In genomic region chrX:108599906-108600468, GRCm38 (mm10) we compare ENCODE assay signal across 25 mouse cellular contexts.
"Had no signal": no experiment of that assay in that cellular context is flagged by ENCODE, and none has a peak within 500 bp of the region (broad histone marks: within the 10 kb centered on the region; RNA-seq: fewer than 3 reads in every experiment).

No protein-coding gene starts in this region.

- H3K4me1 ChIP-seq: embryonic facial prominence, embryonic 10.5 days; embryonic facial prominence, embryonic 12.5 days; embryonic facial prominence, embryonic 13.5 days; embryonic facial prominence, embryonic 15.5 days; forebrain, embryonic 10.5 days; forebrain, embryonic 12.5 days; forebrain, embryonic 13.5 days; forebrain, embryonic 15.5 days; heart, embryonic 10.5 days had no signal

- H3K9me3 ChIP-seq: embryonic facial prominence, embryonic 10.5 days; embryonic facial prominence, embryonic 12.5 days; embryonic facial prominence, embryonic 13.5 days; embryonic facial prominence, embryonic 15.5 days; forebrain, embryonic 10.5 days; forebrain, embryonic 12.5 days; forebrain, embryonic 13.5 days; forebrain, embryonic 15.5 days; heart, embryonic 10.5 days had no signal

- H3K27me3 ChIP-seq: embryonic facial prominence, embryonic 12.5 days; embryonic facial prominence, embryonic 13.5 days; embryonic facial prominence, embryonic 15.5 days; forebrain, embryonic 12.5 days; forebrain, embryonic 13.5 days; forebrain, embryonic 15.5 days had no signal

- DNase-seq: cerebellum, adult 9-11 months; cerebellum, postnatal 10 days; cerebellum, postnatal 14 days; cerebellum, postnatal 25 days; cerebellum, postnatal 36 days; embryo, embryonic 11 days; forebrain, postnatal 0 days; gastrocnemius, adult 2 months; gastrocnemius, postnatal 10 days; gastrocnemius, postnatal 14 days; gastrocnemius, postnatal 25 days; gastrocnemius, postnatal 36 days; heart, adult 11 months; heart, adult 18-20 months; heart, adult 2 months had no signal

- H3K9ac ChIP-seq: embryonic facial prominence, embryonic 12.5 days; embryonic facial prominence, embryonic 13.5 days; embryonic facial prominence, embryonic 15.5 days; forebrain, embryonic 12.5 days; forebrain, embryonic 13.5 days; forebrain, embryonic 15.5 days; forebrain, postnatal 0 days had no signal

- H3K27ac ChIP-seq: embryonic facial prominence, embryonic 10.5 days; embryonic facial prominence, embryonic 12.5 days; embryonic facial prominence, embryonic 13.5 days; embryonic facial prominence, embryonic 15.5 days; forebrain, embryonic 10.5 days; forebrain, embryonic 12.5 days; forebrain, embryonic 13.5 days; forebrain, embryonic 15.5 days; gastrocnemius, adult 2 months; heart, adult 2 months; heart, embryonic 10.5 days had no signal

- H3K36me3 ChIP-seq: embryonic facial prominence, embryonic 10.5 days; embryonic facial prominence, embryonic 12.5 days; embryonic facial prominence, embryonic 13.5 days; embryonic facial prominence, embryonic 15.5 days; forebrain, embryonic 10.5 days; forebrain, embryonic 12.5 days; forebrain, embryonic 15.5 days; heart, embryonic 10.5 days had no signal

- H3K4me3 ChIP-seq: embryonic facial prominence, embryonic 10.5 days; embryonic facial prominence, embryonic 12.5 days; embryonic facial prominence, embryonic 13.5 days; embryonic facial prominence, embryonic 15.5 days; erythroblast, embryonic 14.5 days; forebrain, embryonic 10.5 days; forebrain, embryonic 12.5 days; forebrain, embryonic 13.5 days; forebrain, embryonic 15.5 days; gastrocnemius, adult 2 months; heart, adult 2 months; heart, embryonic 10.5 days had no signal
